Mouse (Mus musculus) left cerebral cortex, postnatal 10 days (tissue): ENCODE data around the gene Klhl26. TPM values are rescaled to one million over a fixed set of nuclear protein-coding genes. Genes with fewer than 3 reads are reported as not detected.

Source experiments
- DNase-seq, 2 experiments: peaks; one replicate each; pipeline ENCODE4 v3.0.0; 2021 to 2022; ENCODE audit warnings: low spot score in 2 of 2, mixed read lengths in 1 of 2; ENCODE audit errors: extremely low spot score in 1 of 2
- intact Hi-C: fragments of 180-260 bp; cut with DNase I; formaldehyde crosslinking; loops from one replicate; pipeline ENCODE4 v1.15.1; 2025
- total RNA-seq, 2 experiments: library from RNA; stranded (reverse); gene quantifications; 2 replicates each; pipeline ENCODE4 v1.2.3; 2021

Gene Klhl26
- total RNA-seq, 2 experiments from 2014 or later, result 33.1 to 33.8 TPM

DNA sequence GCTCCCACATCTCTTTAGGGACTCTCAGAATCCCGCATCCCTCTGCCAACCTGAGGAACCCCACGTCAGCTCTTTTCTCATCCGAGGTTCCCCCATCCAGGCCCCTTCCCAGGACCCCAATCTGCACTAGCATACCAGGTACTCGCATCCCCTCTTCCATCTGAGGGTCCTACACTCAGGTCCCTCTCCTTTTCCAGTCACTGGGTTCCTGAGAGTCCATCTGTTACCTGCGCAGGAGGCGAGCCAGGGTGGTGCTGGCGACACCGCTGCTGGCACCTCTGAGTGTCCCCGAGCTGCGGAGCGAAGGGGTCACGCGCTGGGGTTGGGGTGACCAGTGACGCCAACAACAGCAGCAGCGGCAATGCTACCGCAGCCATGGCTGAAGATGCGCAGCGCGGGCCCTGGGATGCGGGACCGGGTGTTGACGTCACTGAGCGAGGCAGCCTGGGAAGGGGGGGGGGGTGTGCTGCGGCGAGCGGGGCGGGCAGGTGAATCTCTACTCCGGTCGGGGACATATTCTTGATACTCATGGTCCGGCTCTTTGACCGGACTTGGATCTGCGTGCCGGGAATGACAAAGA, 10.3 kb upstream of the Klhl26 start, which contains the start of gene Tmem59l:
Gene Tmem59l, minus strand, starts transcription at position 418 of the 580 bp plus-strand sequence.
- intact Hi-C loops, result no loop called here
- peak in 1 of 2 experiments; percentile 69 for DNase-seq

DNA sequence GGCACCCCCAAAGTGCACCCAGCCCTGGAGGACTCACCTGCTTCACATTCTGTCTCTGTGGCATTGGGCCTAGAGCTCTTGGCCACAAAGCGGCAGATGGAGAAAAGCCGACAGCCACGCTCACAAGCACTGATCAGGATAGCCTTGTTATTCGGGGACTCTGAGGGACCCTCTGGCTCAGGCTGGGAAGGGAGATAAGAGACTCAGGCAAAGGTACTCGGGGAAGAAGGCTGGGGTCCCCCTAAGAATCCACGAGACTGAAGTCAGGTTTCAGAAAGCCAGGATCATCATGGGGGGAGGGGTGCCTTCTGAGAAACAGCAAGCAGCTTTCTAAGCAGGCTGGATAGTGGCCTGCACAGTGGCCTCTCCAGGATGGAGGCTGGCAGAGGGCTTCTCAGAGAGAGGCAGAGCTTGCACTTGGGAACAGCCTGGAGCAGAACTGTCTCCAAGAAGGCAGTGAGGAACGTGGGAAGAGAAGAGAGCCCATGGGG, 9.5 kb upstream of the Klhl26 start:
- intact Hi-C loops, result no loop called here
- DNase-seq, result no peak

GRCm38 (mm10) chr8:70482943-70483342, 6.2 kb upstream of the Klhl26 start:
- DNase-seq, result no peak
- intact Hi-C loops, result no loop called here

GRCm38 (mm10) chr8:70481908-70482307, 5.1 kb upstream of the Klhl26 start:
- intact Hi-C loops, result no loop called here

DNA sequence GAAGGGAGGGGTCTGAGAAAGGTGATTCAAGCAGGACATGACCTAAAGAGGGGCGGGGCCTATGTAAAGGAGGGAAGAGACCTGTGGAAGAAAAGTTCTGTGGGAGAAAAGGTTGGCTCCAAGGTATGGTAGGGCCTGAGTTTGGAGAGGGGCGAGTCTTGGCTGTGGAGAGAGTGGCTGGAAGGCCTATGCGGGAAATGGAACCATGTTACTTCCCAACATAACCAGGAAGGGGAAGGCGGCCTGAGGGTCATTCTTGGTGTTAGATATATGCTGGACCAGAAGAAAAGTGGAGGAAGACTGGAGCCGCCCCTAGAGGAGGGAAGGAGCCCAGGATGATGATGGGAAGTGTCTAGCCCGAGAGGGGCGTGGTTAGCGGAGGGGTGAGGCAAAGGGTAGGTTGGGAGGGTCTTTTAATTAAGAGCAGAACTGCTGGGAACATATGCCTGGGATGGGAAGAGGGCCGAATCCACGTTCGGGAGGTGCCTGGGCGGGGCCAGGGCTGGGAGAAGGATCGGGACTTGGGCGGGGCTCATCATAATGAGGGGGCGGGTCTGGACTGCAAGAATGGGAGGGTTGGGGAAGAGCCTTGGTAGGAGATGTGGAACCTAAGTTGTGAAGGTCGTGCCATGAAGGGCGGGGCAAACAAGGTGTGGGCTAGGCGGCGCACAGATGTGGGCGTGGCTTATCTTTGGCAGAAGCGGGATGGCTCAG, 658 bp upstream of the Klhl26 start:
- DNase-seq, result no peak
- intact Hi-C loops, result no loop called here

More at GRCm38 (mm10) chr8:70481908-70482307, 5.1 kb upstream of the Klhl26 start:
- DNase-seq, result peak in 1 of 2 experiments; percentile 69

- intact Hi-C loops, result no loop called here
- DNase-seq, result no peak
Observed at GRCm38 (mm10) chr8:70471856-70472255, 4.9 kb downstream of the Klhl26 start.

GRCm38 (mm10) chr8:70469938-70470337, 6.8 kb downstream of the Klhl26 start:
- intact Hi-C loops, result no loop called here
- DNase-seq, result peak in 1 of 2 experiments; percentile 69

DNA sequence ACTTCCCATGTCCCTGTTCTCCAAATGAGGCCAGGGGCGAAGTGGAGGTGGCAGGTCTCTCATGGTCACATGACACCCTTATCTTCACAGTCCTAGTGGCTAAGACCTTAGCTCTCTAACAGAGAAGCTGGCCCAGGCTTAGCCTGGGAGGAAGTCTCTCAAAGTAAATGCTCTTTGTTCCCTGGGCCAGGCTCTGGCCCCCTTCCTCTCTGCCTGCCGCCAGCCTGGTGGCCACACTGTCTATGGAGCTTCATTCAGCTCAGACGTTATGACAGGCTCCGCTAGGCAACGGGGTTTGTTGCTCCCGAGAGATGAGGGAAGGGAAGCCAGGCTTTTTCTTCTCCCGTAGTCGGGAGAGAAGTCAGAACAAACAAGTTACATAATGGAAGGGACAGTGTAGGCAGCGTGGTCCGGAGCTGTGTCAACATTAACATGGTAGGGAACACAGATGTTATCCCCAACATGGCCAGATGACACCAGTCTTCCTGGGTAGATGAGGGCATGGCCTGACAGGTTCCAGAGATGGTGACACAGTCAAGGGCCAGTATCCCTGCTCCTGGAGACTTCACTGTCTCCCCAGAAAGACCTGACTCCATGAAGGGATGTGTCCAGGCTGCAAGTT, 7.4 kb downstream of the Klhl26 start:
- DNase-seq, result no peak
- intact Hi-C loops, result no loop called here

GRCm38 (mm10) chr8:70468733-70469132, 8.0 kb downstream of the Klhl26 start:
- DNase-seq, result no peak
- intact Hi-C loops, result no loop called here

GRCm38 (mm10) chr8:70467907-70468306, 8.9 kb downstream of the Klhl26 start:
- intact Hi-C loops, result no loop called here
- DNase-seq, result no peak

DNA sequence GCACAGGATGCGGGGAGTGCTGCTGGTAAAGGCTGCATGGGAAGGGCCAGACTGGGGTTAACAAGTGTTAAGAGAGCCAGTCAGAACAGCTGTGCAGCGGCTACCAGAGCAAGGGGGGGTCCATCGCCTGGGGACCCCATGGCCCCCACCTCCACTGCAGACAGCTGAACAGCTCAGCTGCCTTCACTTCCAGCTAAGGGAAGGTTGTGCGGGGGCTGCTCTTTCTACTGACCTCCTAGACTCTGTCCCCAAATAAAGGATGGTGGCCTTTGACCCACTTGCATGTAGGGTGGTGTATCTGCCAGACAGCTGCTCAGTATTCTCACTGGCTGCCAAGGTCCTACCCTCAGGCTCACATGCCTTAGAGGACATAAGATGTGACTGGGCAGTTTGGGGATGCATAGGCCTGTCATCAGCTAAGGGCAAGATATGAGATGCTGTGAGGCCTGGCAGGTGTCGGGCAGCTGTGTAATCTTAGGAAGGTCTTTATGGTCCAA, 9.5 kb downstream of the Klhl26 start:
- DNase-seq, result no peak
- intact Hi-C loops, result no loop called here

- intact Hi-C loops, result no loop called here
- DNase-seq, result peak in 1 of 2 experiments; percentile 80
Observed at GRCm38 (mm10) chr8:70466771-70467170, 10.0 kb downstream of the Klhl26 start.

GRCm38 (mm10) chr8:70466305-70466704, 10.5 kb downstream of the Klhl26 start:
- no peak for DNase-seq
- intact Hi-C loops, result no loop called here

DNA sequence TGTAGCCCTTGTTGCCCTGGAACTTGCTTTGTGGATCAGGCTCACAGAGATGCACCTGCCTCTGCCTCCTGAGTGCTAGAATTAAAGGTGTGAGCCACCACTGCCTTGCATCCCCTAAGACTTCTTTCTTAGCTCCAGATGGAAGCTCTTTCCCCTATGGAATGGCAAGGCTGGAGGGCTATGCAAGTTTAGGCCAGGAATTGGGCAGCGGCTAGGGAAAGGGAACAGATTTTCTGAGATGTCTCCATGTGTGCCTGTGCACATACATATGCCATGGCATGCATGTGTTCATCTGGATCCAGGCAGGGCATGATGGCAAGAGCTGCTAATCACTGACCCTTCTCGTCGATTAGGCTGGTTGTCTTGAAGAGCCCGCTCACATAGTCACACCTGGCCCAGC, 11.1 kb downstream of the Klhl26 start:
- DNase-seq, result no peak
- intact Hi-C loops, result no loop called here

GRCm38 (mm10) chr8:70464162-70464561, 12.6 kb downstream of the Klhl26 start:
- intact Hi-C loops, result no loop called here
- no peak for DNase-seq

GRCm38 (mm10) chr8:70463306-70463705, 13.5 kb downstream of the Klhl26 start:
- intact Hi-C loops, result no loop called here
- DNase-seq, result peak in 1 of 2 experiments; percentile 53

GRCm38 (mm10) chr8:70462516-70462813, 14.3 kb downstream of the Klhl26 start:
- DNase-seq, result no peak
- intact Hi-C loops, result no loop called here

DNA sequence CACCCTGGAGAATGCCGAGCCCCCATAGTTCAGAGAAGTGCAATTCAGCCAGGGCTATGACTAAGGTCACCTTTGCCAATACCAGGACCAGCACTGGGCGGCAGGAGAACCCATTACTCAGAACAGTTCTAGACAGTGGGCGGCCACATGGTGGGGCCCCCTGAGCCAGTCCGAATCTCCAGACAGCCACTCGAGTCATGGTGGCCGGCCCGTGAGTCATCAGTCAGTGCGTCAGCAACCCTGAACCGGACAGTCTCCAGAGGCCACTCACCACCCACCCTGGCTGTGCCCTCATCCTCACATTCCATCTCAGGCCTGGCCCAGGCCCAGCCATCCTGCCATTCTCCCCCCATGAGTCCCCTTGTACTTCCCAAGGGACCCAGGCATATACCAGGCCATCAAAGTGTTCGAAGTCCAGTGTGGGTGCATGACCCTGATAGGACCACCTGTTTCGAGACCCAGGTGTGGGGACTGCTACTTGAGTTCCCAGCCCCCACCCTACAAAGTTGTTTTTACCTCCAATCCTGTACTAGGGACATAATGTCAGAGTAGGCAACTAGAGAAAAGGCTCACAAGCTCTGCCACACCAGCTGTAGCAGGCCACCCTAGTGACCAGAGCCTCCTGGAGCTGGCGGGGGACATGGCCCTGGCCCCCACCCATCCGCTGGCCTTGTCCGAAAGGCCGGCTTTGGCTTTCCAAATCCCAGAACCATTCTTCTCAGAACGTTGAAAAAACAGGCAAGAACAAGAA, 14.8 kb downstream of the Klhl26 start:
- DNase-seq, result no peak
- intact Hi-C loops, result no loop called here

DNA sequence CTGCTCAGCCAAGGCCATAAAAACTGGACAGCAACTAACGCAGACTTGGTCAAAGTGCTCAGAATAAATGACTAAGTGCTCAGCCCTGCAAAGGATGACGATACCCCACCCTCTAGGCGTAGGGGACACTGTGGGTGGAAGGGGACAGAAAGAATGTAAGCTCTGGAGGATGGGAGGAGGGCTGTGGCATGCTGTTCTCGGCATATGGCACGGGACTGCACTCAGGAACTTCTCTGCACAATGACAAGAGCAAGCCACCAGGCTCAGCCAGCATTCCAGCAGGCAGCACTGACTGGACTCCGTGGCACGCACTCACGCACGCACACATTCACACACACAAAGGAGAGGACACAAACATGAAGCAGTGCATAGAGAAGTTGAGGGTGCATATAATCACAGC, 16.2 kb downstream of the Klhl26 start:
- intact Hi-C loops, result no loop called here
- DNase-seq, result no peak
